Mouse (Mus musculus) stomach, postnatal 0 days (tissue): Measurements from ENCODE around the gene 1810062G17Rik. TPM values are rescaled to one million over a fixed set of nuclear protein-coding genes. Genes with fewer than 3 reads are reported as not detected.

Source experiments
- ATAC-seq: fragments of 200-750 bp; cut with Nextera tagmentation; 2 replicates; pipeline ENCODE4 v1.8.0; 2017; ENCODE audit not compliant: low FRiP score, low TSS enrichment
- DNase-seq: peaks from one replicate; pipeline ENCODE4 v3.0.0-alpha.2; 2016; ENCODE audit warnings: low spot score
- H3K27ac ChIP-seq: fragments of 300-500 bp; sonication (generic); replicated peaks from 2 replicates; pipeline ENCODE4 v1.5.1; 2014; ENCODE audit warnings: mild to moderate bottlenecking, control low read depth
- H3K27me3 ChIP-seq: fragments of 300-500 bp; sonication (generic); 2 replicates; pipeline ENCODE4 v1.6.1; 2014; ENCODE audit warnings: low read length; ENCODE audit not compliant: control insufficient read depth, insufficient read depth
- H3K36me3 ChIP-seq: fragments of 300-500 bp; sonication (generic); 2 replicates; pipeline ENCODE4 v1.6.1; 2014; ENCODE audit warnings: low read length, mixed read lengths; ENCODE audit not compliant: control insufficient read depth, insufficient read depth
- H3K4me1 ChIP-seq: fragments of 300-500 bp; sonication (generic); replicated peaks from 2 replicates; pipeline ENCODE4 v1.6.1; 2014; ENCODE audit warnings: antibody characterized with exemption; ENCODE audit not compliant: control insufficient read depth, insufficient read depth
- H3K4me2 ChIP-seq: fragments of 300-500 bp; sonication (generic); replicated peaks from 2 replicates; pipeline ENCODE4 v1.6.1; 2014; ENCODE audit warnings: low read depth, mild to moderate bottlenecking, control low read depth, moderate library complexity
- H3K4me3 ChIP-seq: fragments of 300-500 bp; sonication (generic); 2 replicates; pipeline ENCODE4 v1.5.1; 2014; ENCODE audit warnings: low read depth, low read length, control low read depth
- H3K9ac ChIP-seq: fragments of 300-500 bp; sonication (generic); 2 replicates; pipeline ENCODE4 v1.6.1; 2014; ENCODE audit warnings: mild to moderate bottlenecking, low read length, control low read depth, mixed read lengths
- H3K9me3 ChIP-seq: fragments of 300-500 bp; sonication (generic); 2 replicates; pipeline ENCODE4 v1.6.1; 2016; ENCODE audit warnings: low read length; ENCODE audit not compliant: control insufficient read depth
- CTCF ChIP-seq: IDR thresholded peaks from 2 replicates; pipeline ENCODE4 v1.5.1; 2016; ENCODE audit warnings: antibody characterized with exemption, low read depth, mild to moderate bottlenecking, moderate library complexity
- EP300 ChIP-seq: optimal IDR thresholded peaks from 2 replicates; pipeline ENCODE3; 2016; ENCODE audit warnings: antibody characterized with exemption
- WGBS: fragments of 180-500 bp; shearing (Covaris S2); extraction: QIAGEN DNeasy Blood & Tissue Kit; methylation state at CpG from one replicate; pipeline ENCODE4 v1.1.7; 2014; 5-methylcytosine and 5-hydroxymethylcytosine counted together
- polyA plus RNA-seq: library from polyadenylated mRNA; unstranded; fragments of >200 nt; fragmentation: Nextera tagmentation; extraction: Ambion mirVana; gene quantifications from 2 replicates; pipeline ENCODE4 v1.2.1, GENCODE M21; 2015

Gene 1810062G17Rik
- polyA plus RNA-seq, 1 experiment from 2014 or later, result 4.0 TPM

DNA sequence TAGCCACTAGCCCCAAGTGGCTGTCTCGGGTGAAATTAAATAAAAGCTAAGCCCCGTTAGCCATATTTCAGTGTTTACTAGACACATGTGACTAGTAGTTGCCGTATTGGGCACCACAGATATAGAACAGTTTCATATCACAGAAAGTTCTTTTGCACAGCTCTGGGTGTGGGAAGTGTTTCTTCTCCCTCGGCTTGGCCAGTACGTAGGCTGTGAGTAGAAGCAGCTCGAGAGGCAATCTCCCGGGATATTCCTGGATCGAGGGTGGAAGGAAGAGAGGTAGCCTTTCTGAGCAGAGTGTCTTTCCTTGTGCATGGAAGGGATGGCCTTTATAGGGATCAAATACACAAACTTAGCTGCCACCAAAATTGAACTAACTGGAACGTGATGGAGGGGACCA lies 40.5 kb downstream of the 1810062G17Rik start:
- no peak overlapping the region for H3K4me3 ChIP-seq
- TF ChIP-seq EP300, result no peak
- TF ChIP-seq CTCF, result no peak
- H3K9ac ChIP-seq, result no peak overlapping the region
- H3K9me3 ChIP-seq, result no peaks in the 10 kb centered on the region
- ATAC-seq, result no peak
- WGBS, result 90% methylated on average over 9 of the region's 9 CpGs
- H3K4me1 ChIP-seq, result no peaks in the 10 kb centered on the region; the same call in 1 of the 2 replicates
- no peaks in the 10 kb centered on the region for H3K36me3 ChIP-seq
- peaks cover 2% of the 10 kb centered on the region; the same call in 1 of the 2 replicates for H3K27me3 ChIP-seq
- H3K4me2 ChIP-seq, result no peak overlapping the region
- DNase-seq, result no peak
- H3K27ac ChIP-seq, result no peak overlapping the region

DNA sequence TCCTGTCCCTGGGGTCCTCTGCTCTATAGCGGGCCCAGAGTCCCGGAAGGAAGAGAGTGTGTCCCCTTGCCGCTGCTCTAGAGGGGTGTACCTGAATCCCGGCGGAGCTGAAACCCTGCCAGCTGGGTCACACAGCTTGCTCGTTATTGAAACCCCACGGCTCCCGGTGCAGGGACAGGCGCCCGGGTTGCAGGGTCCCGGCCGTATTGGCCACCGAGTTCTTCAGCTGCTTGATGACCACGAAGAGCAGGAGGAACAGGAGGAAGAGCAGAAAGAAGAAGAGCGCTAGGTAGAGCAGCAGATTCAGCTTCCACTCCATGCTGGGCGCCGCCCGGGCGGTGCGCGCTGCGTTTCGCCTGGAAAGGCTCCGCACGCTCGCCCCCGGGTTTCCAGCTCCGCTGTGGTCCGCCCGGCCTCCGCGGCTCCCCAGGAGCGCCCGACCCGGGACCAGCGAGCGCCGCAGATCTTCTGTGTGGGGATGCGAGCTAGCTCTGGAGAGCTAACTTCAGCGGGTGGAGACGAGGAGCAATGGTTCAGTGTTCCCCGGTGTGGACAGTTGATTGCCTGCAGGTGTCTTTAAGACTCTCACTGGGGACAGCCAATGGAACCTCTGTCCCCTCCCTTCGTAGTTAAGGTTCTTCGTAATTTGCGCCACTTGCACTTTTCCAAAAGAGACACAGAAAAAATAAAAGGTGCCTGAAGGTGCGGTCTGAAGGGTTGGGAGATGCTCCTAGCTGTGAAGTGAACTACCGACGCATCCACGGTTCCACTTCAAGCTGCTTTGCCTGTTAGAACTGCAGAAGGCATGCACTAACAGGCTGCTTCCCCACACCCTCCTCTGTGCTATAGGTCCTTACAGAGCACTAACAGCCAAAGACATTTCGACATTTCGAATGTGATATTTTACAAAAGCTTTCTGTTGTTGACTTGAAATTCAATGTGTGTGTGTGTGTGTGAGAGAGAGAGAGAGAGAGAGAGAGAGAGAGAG lies 45.6 kb downstream of the 1810062G17Rik start, which contains the start of gene Gm11549:
Gene Gm11549, minus strand, starts transcription at position 741 of the 988 bp plus-strand sequence.
- WGBS, result 1% methylated on average over 51 of the region's 51 CpGs
- Histone ChIP-seq H3K4me3 (peak within 1 kb of the TSS; percentile 48), H3K27ac (no peak within 1 kb of the TSS), H3K4me1 (no peaks in the 10 kb centered on the region; the same call in 1 of the 2 replicates), H3K36me3 (no peaks in the 10 kb centered on the region), H3K27me3 (peaks cover 2% of the 10 kb centered on the region; the same call in 1 of the 2 replicates), H3K9me3 (no peaks in the 10 kb centered on the region), H3K4me2 (peak within 1 kb of the TSS; percentile 81), H3K9ac (peak within 1 kb of the TSS; percentile 35)
- 0 out of 2 replicates have a peak, but pooled peaks have one; percentile 35 for ATAC-seq
- no peak for TF ChIP-seq CTCF
- no peak for TF ChIP-seq EP300
- DNase-seq, result peak; percentile 28

DNA sequence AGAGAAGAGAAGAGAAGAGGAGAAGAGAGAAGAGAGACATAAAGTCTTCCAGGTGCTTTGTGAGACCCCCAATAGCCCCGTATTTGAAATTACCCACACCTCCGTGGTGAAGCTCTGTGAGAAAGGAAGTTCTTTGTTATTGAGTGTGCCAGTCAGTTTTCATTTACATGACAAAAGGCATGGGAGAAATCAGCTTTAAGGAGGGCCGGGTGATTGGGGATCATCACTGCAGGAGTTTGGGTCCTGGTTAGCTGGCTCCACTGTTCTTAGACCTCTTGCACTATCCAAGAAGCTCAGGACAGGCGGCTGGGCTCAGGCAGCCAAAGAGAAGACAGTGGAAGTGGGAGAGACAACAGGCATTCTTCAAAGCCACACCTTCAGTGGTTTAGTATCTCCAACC lies 46.4 kb downstream of the 1810062G17Rik start:
- no peak for ATAC-seq
- no peak for DNase-seq
- WGBS, result 24% methylated on average over 4 of the region's 4 CpGs

DNA sequence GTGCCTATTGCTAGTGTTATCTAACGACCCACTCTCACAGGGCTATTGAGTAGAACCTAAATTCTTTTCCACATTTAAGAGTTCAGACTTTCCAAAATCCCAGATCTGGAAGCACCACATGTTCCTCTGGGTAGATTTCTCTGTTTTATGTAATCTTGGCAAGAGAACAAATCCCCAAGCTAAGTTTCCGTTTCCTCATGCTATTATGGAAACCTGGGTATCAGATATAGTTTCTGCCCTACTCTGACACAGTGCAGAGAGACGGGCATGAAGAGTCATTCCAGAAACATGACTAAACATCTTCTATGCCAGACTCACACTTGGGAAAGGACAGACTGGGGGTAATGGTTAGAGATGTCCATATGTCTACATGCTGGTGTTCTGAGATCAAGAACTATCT lies 48.7 kb downstream of the 1810062G17Rik start:
- no peak overlapping the region for H3K4me2 ChIP-seq
- peaks cover 2% of the 10 kb centered on the region; the same call in 1 of the 2 replicates for H3K27me3 ChIP-seq
- H3K4me3 ChIP-seq, result no peak overlapping the region
- H3K9ac ChIP-seq, result no peak overlapping the region
- H3K27ac ChIP-seq, result no peak overlapping the region
- no peak for ATAC-seq
- no peak for DNase-seq
- no peaks in the 10 kb centered on the region; the same call in 1 of the 2 replicates for H3K4me1 ChIP-seq
- H3K9me3 ChIP-seq, result no peaks in the 10 kb centered on the region
- H3K36me3 ChIP-seq, result no peaks in the 10 kb centered on the region
- WGBS, result 50% methylated on average over 3 of the region's 3 CpGs
- TF ChIP-seq EP300, result no peak
- no peak for TF ChIP-seq CTCF

More for the DNA sequence above, 46.4 kb downstream of the 1810062G17Rik start:
- no peak overlapping the region for H3K4me3 ChIP-seq
- no peaks in the 10 kb centered on the region for H3K9me3 ChIP-seq
- no peaks in the 10 kb centered on the region; the same call in 1 of the 2 replicates for H3K4me1 ChIP-seq
- H3K9ac ChIP-seq, result no peak overlapping the region
- H3K27ac ChIP-seq, result no peak overlapping the region
- no peak for TF ChIP-seq EP300
- H3K4me2 ChIP-seq, result no peak overlapping the region
- no peaks in the 10 kb centered on the region for H3K36me3 ChIP-seq
- peaks cover 2% of the 10 kb centered on the region; the same call in 1 of the 2 replicates for H3K27me3 ChIP-seq

DNA sequence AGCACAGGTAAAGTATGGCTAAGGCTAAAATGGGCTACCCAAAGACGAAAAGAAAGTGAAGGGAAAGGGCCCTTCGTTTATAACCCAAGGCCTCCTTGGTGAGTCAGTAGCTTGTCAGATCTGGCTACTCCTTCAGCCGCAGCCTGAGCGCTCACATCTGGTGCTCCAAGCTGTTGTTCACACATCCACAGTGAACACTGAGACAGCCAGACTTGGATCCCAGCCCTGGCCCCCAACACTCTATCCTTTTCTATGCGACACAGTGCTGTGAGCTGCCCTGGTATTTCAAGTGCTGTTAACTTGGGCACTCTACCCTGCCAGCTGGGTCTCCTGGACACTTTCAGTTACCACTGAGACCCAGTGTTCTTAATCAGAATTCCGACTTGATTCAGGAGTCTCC lies 54.6 kb downstream of the 1810062G17Rik start:
- Histone ChIP-seq H3K4me2 (no peak overlapping the region), H3K4me1 (0 out of 2 replicates have a peak, but pooled peaks cover 2% of the 10 kb centered on the region), H3K9ac (no peak overlapping the region), H3K36me3 (no peaks in the 10 kb centered on the region), H3K4me3 (no peak overlapping the region), H3K9me3 (no peaks in the 10 kb centered on the region), H3K27me3 (no peaks in the 10 kb centered on the region), H3K27ac (no peak overlapping the region)
- TF ChIP-seq EP300 (no peak), CTCF (no peak)
- DNase-seq, result no peak
- ATAC-seq, result no peak
- WGBS, result 75% methylated on average over 6 of the region's 6 CpGs
